Mouse (Mus musculus) midbrain, postnatal 0 days (tissue): ENCODE data around the gene Gm6096. TPM values are rescaled to one million over a fixed set of nuclear protein-coding genes. Genes with fewer than 3 reads are reported as not detected.

Experiments used
- ATAC-seq: fragments of 200-750 bp; cut with Nextera tagmentation; 2 replicates; pipeline ENCODE4 v1.8.0; 2017; ENCODE audit warnings: moderate number of reproducible peaks, mild to moderate bottlenecking, moderate TSS enrichment, moderate library complexity; ENCODE audit not compliant: low FRiP score
- DNase-seq: peaks from one replicate; pipeline ENCODE4 v3.0.0-alpha.2; 2015; ENCODE audit warnings: low spot score
- H3K27ac ChIP-seq: fragments of 300-500 bp; sonication (generic); 2 replicates; pipeline ENCODE4 v1.5.1; 2014; ENCODE audit warnings: low read depth, mild to moderate bottlenecking, low read length, mixed read lengths
- H3K27me3 ChIP-seq: fragments of 300-500 bp; sonication (generic); 2 replicates; pipeline ENCODE4 v1.6.1; 2014; ENCODE audit warnings: low read length, control low read depth, mixed read lengths; ENCODE audit not compliant: insufficient read depth
- H3K36me3 ChIP-seq: fragments of 300-500 bp; sonication (generic); 2 replicates; pipeline ENCODE4 v1.6.1; 2014; ENCODE audit warnings: low read length, control low read depth, mixed read lengths; ENCODE audit not compliant: insufficient read depth
- H3K4me1 ChIP-seq: fragments of 300-500 bp; sonication (generic); 2 replicates; pipeline ENCODE4 v1.6.1; 2014; ENCODE audit warnings: mild to moderate bottlenecking, control low read depth, antibody characterized with exemption, low read length, mixed read lengths; ENCODE audit not compliant: insufficient read depth
- H3K4me2 ChIP-seq: fragments of 300-500 bp; sonication (generic); 2 replicates; pipeline ENCODE4 v1.6.1; 2014; ENCODE audit warnings: low read depth, mild to moderate bottlenecking, low read length, mixed read lengths; ENCODE audit not compliant: poor library complexity, severe bottlenecking
- H3K4me3 ChIP-seq: fragments of 300-500 bp; sonication (generic); 2 replicates; pipeline ENCODE4 v1.5.1; 2014; ENCODE audit warnings: low read depth, mild to moderate bottlenecking, low read length, moderate library complexity
- H3K9ac ChIP-seq: fragments of 300-500 bp; sonication (generic); replicated peaks from 2 replicates; pipeline ENCODE4 v1.6.1; 2014; ENCODE audit warnings: mild to moderate bottlenecking, low read length, moderate library complexity, mixed read lengths; ENCODE audit not compliant: poor library complexity, severe bottlenecking
- H3K9me3 ChIP-seq: fragments of 300-500 bp; sonication (generic); 2 replicates; pipeline ENCODE4 v1.6.1; 2016; ENCODE audit warnings: low read length, control low read depth
- CTCF ChIP-seq: IDR thresholded peaks from 2 replicates; pipeline ENCODE4 v1.5.1; 2016; ENCODE audit warnings: antibody characterized with exemption, mild to moderate bottlenecking
- WGBS: fragments of 180-500 bp; shearing (Covaris S2); extraction: QIAGEN DNeasy Blood & Tissue Kit; methylation state at CpG from one replicate; pipeline ENCODE4 v1.1.7; 2014; 5-methylcytosine and 5-hydroxymethylcytosine counted together
- polyA plus RNA-seq: library from polyadenylated mRNA; unstranded; fragments of >200 nt; fragmentation: Nextera tagmentation; extraction: Ambion mirVana; gene quantifications from 2 replicates; pipeline ENCODE4 v1.2.1, GENCODE M21; 2015
- total RNA-seq: library from RNA; depleted of rRNA; stranded (reverse); fragments of >200 nt; gene quantifications from 2 replicates; pipeline ENCODE4 v1.2.3, GENCODE M21; 2014

Gm6096 gene
- total and polyA plus RNA-seq, 2 experiments from 2014 or later = not detected

DNA sequence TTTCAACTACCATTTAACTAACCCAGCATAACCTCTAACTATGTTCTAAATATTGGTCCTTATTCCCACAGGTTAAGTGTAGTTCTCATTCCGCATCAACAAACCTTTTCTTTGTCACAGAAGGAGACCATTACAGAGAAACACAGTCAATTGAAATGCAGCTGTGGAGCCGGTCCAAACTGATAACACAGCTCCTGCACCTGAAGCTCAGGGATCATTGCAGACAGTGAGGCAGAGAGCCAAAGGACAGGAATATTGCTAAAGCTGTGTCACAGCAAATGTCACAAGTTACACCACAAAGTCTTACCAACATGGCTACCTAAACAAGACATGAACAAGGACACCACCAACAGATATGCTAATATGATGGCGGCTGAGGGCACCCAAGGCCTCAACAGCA lies 25.2 kb downstream of the Gm6096 start:
- ATAC-seq (no peak), DNase-seq (no peak)
- TF ChIP-seq CTCF = no peak
- 93% methylated on average over 3 of the region's 3 CpGs for WGBS
- Histone ChIP-seq H3K9me3 (no peaks in the 10 kb centered on the region), H3K4me1 (no peaks in the 10 kb centered on the region), H3K27me3 (no peaks in the 10 kb centered on the region), H3K36me3 (no peaks in the 10 kb centered on the region), H3K4me3 (no peak overlapping the region), H3K27ac (no peak overlapping the region), H3K4me2 (no peak overlapping the region), H3K9ac (no peak overlapping the region)

DNA sequence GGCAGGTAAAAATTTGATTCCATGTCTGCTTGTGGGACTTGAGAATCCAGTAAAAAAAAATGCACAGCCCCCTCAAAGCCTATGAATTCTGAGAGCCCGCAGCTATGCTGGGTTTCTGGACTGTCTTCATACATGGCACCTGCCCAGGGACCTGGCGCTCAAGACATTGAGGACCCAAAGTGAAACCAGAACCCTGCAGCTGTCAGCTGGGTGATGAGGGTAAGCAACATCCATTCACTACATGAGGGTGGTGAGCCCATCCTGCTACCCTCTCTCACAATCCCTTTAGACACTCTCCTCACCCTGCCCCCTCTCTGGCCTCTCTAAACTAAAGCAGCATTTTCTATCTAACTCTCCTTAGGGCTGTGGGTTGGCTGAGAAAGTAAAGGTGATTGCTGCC lies 26.8 kb downstream of the Gm6096 start:
- H3K4me2 ChIP-seq = no peak overlapping the region
- H3K4me1 ChIP-seq = no peaks in the 10 kb centered on the region
- peaks cover under 1% of the 10 kb centered on the region; the same call in 1 of the 2 replicates for H3K36me3 ChIP-seq
- H3K27ac ChIP-seq = no peak overlapping the region
- no peak overlapping the region for H3K9ac ChIP-seq
- H3K9me3 ChIP-seq = no peaks in the 10 kb centered on the region
- DNase-seq = no peak
- no peak overlapping the region for H3K4me3 ChIP-seq
- H3K27me3 ChIP-seq = no peaks in the 10 kb centered on the region
- 96% methylated on average over 2 of the region's 2 CpGs for WGBS
- TF ChIP-seq CTCF = no peak
- ATAC-seq = no peak

DNA sequence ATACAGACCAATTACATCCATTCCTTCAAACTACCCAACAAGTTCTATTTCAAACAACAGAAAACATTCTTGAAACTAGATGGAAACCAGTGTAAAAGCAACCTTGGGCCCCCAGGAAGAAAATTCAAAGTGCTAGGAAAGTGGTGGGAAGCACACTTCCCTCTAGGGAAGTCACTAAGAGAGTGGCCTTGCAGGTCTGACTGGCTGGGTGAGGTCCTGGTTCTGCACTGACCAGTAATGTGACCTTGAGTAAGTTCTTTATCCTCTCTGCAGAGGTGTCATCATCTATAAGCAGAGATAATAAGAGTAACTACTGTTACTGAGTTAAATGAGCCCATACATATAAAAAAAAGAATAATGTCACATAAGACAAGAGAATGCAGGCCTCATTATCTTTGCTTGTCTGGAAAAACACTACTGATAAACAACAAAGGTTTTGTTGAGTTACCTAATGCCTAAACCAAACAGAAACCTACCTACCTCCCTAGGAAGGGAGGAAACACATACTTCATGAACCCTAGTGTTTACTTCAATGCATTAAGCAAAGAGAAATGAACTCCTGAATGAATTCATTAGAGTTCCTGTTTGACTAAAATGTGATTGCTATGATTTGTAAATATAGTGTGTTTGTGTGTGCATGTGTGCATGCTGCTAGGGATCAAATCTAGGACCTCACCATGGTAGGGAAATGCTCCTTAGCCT lies 39.8 kb downstream of the Gm6096 start:
- H3K36me3 ChIP-seq = no peaks in the 10 kb centered on the region
- no peak overlapping the region for H3K4me2 ChIP-seq
- no peaks in the 10 kb centered on the region for H3K4me1 ChIP-seq
- no peak for TF ChIP-seq CTCF
- H3K4me3 ChIP-seq = no peak overlapping the region
- no peak overlapping the region for H3K27ac ChIP-seq
- no peak for ATAC-seq
- no peak for DNase-seq
- H3K9me3 ChIP-seq = no peaks in the 10 kb centered on the region
- no peaks in the 10 kb centered on the region for H3K27me3 ChIP-seq
- H3K9ac ChIP-seq = no peak overlapping the region

DNA sequence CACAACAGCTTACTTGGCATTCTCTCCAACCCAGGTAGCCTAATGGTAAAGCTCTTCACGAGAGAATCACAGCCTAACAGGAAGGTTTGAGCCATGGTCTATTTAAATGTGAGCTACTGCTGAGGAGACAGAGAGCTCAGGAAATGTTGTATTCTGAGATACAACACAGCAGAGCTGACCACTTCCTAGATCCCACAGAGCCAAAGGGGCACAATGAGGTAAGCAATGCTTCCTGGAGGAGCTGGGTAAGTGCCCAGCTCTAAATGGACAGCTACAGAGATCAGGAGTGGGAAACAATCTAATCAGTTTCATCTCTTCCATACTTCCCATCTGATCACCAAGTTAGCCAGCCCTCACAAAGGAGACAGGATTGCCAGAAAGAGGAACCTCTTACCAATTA lies 40.4 kb downstream of the Gm6096 start:
- 88% methylated on average over 1 of the region's 1 CpGs for WGBS
- Histone ChIP-seq H3K9me3 (no peaks in the 10 kb centered on the region), H3K27me3 (no peaks in the 10 kb centered on the region), H3K4me1 (no peaks in the 10 kb centered on the region), H3K36me3 (no peaks in the 10 kb centered on the region), H3K4me3 (no peak overlapping the region), H3K27ac (no peak overlapping the region), H3K4me2 (no peak overlapping the region), H3K9ac (no peak overlapping the region)
- no peak for DNase-seq
- TF ChIP-seq CTCF = no peak
- no peak for ATAC-seq

DNA sequence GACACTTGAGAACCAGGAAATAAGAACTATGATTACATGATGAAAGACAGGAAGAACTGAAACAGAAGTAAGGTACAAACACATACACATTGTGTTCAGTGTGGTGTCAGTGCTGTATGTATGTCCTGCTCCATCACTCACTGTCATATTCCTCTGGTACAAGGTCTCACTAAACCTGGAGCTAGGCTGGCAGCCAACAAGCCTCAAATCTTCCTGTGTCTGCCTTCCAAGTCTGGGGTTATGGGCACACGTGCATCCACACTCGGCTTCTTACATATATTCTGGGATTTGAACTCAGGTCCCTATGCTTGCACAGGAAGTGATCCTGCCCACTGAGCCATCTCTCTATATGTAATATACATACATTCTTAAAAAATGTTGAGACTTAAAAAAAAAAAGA lies 41.8 kb downstream of the Gm6096 start:
- 96% methylated on average over 2 of the region's 2 CpGs for WGBS
- no peaks in the 10 kb centered on the region for H3K27me3 ChIP-seq
- H3K9ac ChIP-seq = no peak overlapping the region
- no peaks in the 10 kb centered on the region for H3K9me3 ChIP-seq
- H3K27ac ChIP-seq = no peak overlapping the region
- H3K36me3 ChIP-seq = no peaks in the 10 kb centered on the region
- ATAC-seq (no peak), DNase-seq (no peak)
- no peak overlapping the region for H3K4me2 ChIP-seq
- H3K4me3 ChIP-seq = no peak overlapping the region
- TF ChIP-seq CTCF = no peak
- no peaks in the 10 kb centered on the region for H3K4me1 ChIP-seq

DNA sequence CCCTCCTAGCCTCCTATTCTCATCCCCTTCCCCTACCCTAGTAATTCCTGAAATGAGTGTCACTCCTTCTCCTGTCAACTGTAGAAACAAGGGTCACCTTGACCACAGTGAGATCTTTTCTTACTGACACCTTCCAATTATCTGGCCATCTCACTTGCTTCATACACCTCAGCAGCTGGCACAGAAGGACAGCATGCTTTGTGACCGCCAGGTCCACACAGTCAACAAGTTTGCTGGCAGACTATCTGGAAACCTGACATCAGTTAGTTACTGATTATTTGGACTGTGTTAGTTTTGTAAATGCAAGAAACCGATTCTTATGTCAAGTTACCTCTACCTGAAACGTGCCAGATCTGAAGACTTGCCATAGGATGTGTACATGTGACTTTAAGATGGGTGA lies 45.3 kb downstream of the Gm6096 start:
- no peak for ATAC-seq
- no peak for TF ChIP-seq CTCF
- Histone ChIP-seq H3K36me3 (no peaks in the 10 kb centered on the region), H3K9me3 (no peaks in the 10 kb centered on the region), H3K9ac (no peak overlapping the region), H3K27me3 (no peaks in the 10 kb centered on the region), H3K27ac (no peak overlapping the region), H3K4me1 (no peaks in the 10 kb centered on the region), H3K4me3 (no peak overlapping the region), H3K4me2 (no peak overlapping the region)
- WGBS = 95% methylated on average over 3 of the region's 3 CpGs
- no peak for DNase-seq
